8 mouse cellular contexts compared by ENCODE assay signal in genomic region chr7:30331887-30332286, GRCm38 (mm10). TPM values are rescaled to one million over a fixed set of nuclear protein-coding genes. Genes with fewer than 3 reads are reported as not detected.
DNase-seq lines count a peak whose midpoint lies in the region; ATAC-seq lines count a peak whose summit lies in the region.

No protein-coding gene starts in this region.

- peaks cover 14% of the 10 kb centered on the region for H3K27me3 ChIP-seq in intestine, embryonic 16.5 days (replicated peaks; ENCODE audit: control insufficient read depth, insufficient read depth, low read length)

- H3K4me1 ChIP-seq in intestine, embryonic 16.5 days (ENCODE audit: control insufficient read depth, insufficient read depth, low read length) = peaks cover 7% of the 10 kb centered on the region

- WGBS in intestine, embryonic 16.5 days = 6% methylated on average over 13 of the region's 13 CpGs

- no peak overlapping the region for H3K27ac ChIP-seq in intestine, embryonic 16.5 days (ENCODE audit: low read length)

- intact Hi-C loops in left cerebral cortex, postnatal 25 days (cut with DNase I) = no loop called here

- no peaks in the 10 kb centered on the region for H3K36me3 ChIP-seq in intestine, embryonic 16.5 days (ENCODE audit: control insufficient read depth, insufficient read depth, low read length)

- H3K9ac ChIP-seq in intestine, embryonic 16.5 days (ENCODE audit: low read depth, low read length) = no peak overlapping the region

- DNase-seq in urinary bladder, postnatal 4 days (ENCODE audit: low spot score in 2 of 2) = peak; percentile 65 to 76
- DNase-seq in urinary bladder, postnatal 10 days (ENCODE audit: low spot score) = no peak
- DNase-seq in embryo, embryonic 10.5 days (ENCODE audit: low spot score) = peak; percentile 96
- peak; percentile 92 to 98 for DNase-seq in left cerebral cortex, postnatal 25 days (ENCODE audit: low spot score in 2 of 2)
- DNase-seq in mesoderm, embryonic 11.5 days (ENCODE audit: low read depth, low spot score) = peak; percentile 95
- peak; percentile 76 for DNase-seq in right cerebral cortex, postnatal 4 days

- H3K4me2 ChIP-seq in intestine, embryonic 16.5 days (ENCODE audit: low read depth, low read length) = 0 out of 2 replicates have a peak overlapping the region, but pooled peaks have one; percentile 7

- peak; percentile 90 for ATAC-seq in granulocyte monocyte progenitor cell, adult 5-6 weeks (replicated peaks; ENCODE audit: poor library complexity, severe bottlenecking)
- ATAC-seq in intestine, embryonic 16.5 days = peak; percentile 77

- H3K9me3 ChIP-seq in intestine, embryonic 16.5 days (ENCODE audit: control insufficient read depth, low read length) = no peaks in the 10 kb centered on the region

- H3K4me3 ChIP-seq in intestine, embryonic 16.5 days (ENCODE audit: low read length) = no peak overlapping the region

RNA-seq across cellular contexts. Expression of gene Sdhaf1, which starts 8.2 kb away (rescaled TPM):
- 10.5 and 11.8 TPM in 2 replicates for total RNA-seq in granulocyte monocyte progenitor cell, adult 5-6 weeks (2014; fragmentation: Nextera tagmentation)
- total RNA-seq in granulocyte monocyte progenitor cell, adult 5-6 weeks (2017) = 7.8 and 12.9 TPM in 2 replicates
- 13.8 and 14.3 TPM in 2 replicates for polyA plus RNA-seq in intestine, embryonic 16.5 days (2015; fragmentation: Nextera tagmentation; extraction: Ambion mirVana)
- 1 to 10 TPM; 7.2 to 7.8 TPM for total RNA-seq in left cerebral cortex, postnatal 25 days (2021)

RNA-seq across cellular contexts. Expression of gene E130208F15Rik, which starts 10.3 kb away (rescaled TPM):
- total RNA-seq in granulocyte monocyte progenitor cell, adult 5-6 weeks (2014; fragmentation: Nextera tagmentation) = 0.60 TPM in 1 of 2 replicates, not detected in the other
- 1.6 and 2.5 TPM in 2 replicates for total RNA-seq in granulocyte monocyte progenitor cell, adult 5-6 weeks (2017)
- 0.61 and 2.8 TPM in 2 replicates for polyA plus RNA-seq in intestine, embryonic 16.5 days (2015; fragmentation: Nextera tagmentation; extraction: Ambion mirVana)
- under 1 TPM; 0.32 to 0.55 TPM for total RNA-seq in left cerebral cortex, postnatal 25 days (2021)

RNA-seq across cellular contexts. Expression of gene Syne4, which starts 17.3 kb away (rescaled TPM):
- 6.3 and 8.7 TPM in 2 replicates for total RNA-seq in granulocyte monocyte progenitor cell, adult 5-6 weeks (2014; fragmentation: Nextera tagmentation)
- 0.99 TPM in 1 of 2 replicates, not detected in the other for total RNA-seq in granulocyte monocyte progenitor cell, adult 5-6 weeks (2017)
- 58.9 and 59.7 TPM in 2 replicates for polyA plus RNA-seq in intestine, embryonic 16.5 days (2015; fragmentation: Nextera tagmentation; extraction: Ambion mirVana)
- total RNA-seq in left cerebral cortex, postnatal 25 days (2021) = 1 to 10 TPM; 8.4 to 8.7 TPM

RNA-seq across cellular contexts. Expression of gene Alkbh6, which starts 23.4 kb away (rescaled TPM):
- 32.6 and 33.3 TPM in 2 replicates for total RNA-seq in granulocyte monocyte progenitor cell, adult 5-6 weeks (2014; fragmentation: Nextera tagmentation)
- total RNA-seq in granulocyte monocyte progenitor cell, adult 5-6 weeks (2017) = 30.1 and 35.5 TPM in 2 replicates
- 68.8 and 70.6 TPM in 2 replicates for polyA plus RNA-seq in intestine, embryonic 16.5 days (2015; fragmentation: Nextera tagmentation; extraction: Ambion mirVana)
- total RNA-seq in left cerebral cortex, postnatal 25 days (2021) = 10 to 100 TPM; 63.6 to 64.4 TPM

RNA-seq across cellular contexts. Expression of gene Lrfn3, which starts 30.7 kb away (rescaled TPM):
- total RNA-seq in granulocyte monocyte progenitor cell, adult 5-6 weeks (2014; fragmentation: Nextera tagmentation) = not detected in 2 replicates
- not detected in 2 replicates for total RNA-seq in granulocyte monocyte progenitor cell, adult 5-6 weeks (2017)
- 2.5 and 3.0 TPM in 2 replicates for polyA plus RNA-seq in intestine, embryonic 16.5 days (2015; fragmentation: Nextera tagmentation; extraction: Ambion mirVana)
- total RNA-seq in left cerebral cortex, postnatal 25 days (2021) = 10 to 100 TPM; 34.0 to 35.2 TPM
